Mouse (Mus musculus) olfactory bulb, adult 2 months (tissue): ENCODE measurements around the gene Myrf. TPM values are rescaled to one million over a fixed set of nuclear protein-coding genes. Genes with fewer than 3 reads are reported as not detected.

ENCODE experiments used
- H3K27ac ChIP-seq: fragments of 200-500 bp; 2 replicates; pipeline ENCODE4 v1.5.1; 2012; ENCODE audit warnings: low read depth, low read length; ENCODE audit not compliant: insufficient read depth
- H3K4me1 ChIP-seq: fragments of 200-500 bp; 2 replicates; pipeline ENCODE4 v1.6.1; 2012; ENCODE audit warnings: low read length; ENCODE audit not compliant: control insufficient read depth, insufficient read depth
- H3K4me3 ChIP-seq: fragments of 200-500 bp; 2 replicates; pipeline ENCODE4 v1.5.1; 2012; ENCODE audit warnings: mild to moderate bottlenecking, low read depth, low read length, moderate library complexity; ENCODE audit not compliant: insufficient read depth
- CTCF ChIP-seq: fragments of 200-500 bp; IDR thresholded peaks from 2 replicates; pipeline ENCODE4 v1.5.1; 2012; ENCODE audit warnings: low read depth, mild to moderate bottlenecking, low read length, moderate library complexity; ENCODE audit not compliant: insufficient read depth
- POLR2A ChIP-seq: fragments of 200-500 bp; IDR thresholded peaks from 2 replicates; pipeline ENCODE4 v1.6.1; 2012; ENCODE audit warnings: mild to moderate bottlenecking, low read depth, low read length, moderate library complexity; ENCODE audit not compliant: insufficient read depth
- WGBS: fragments of 180-500 bp; shearing (Covaris S2); methylation state at CpG from one replicate; pipeline ENCODE4 v1.1.7; 2018; 5-methylcytosine and 5-hydroxymethylcytosine counted together
- polyA plus RNA-seq: library from polyadenylated mRNA; stranded (reverse); fragments of >200 nt; gene quantifications from 2 replicates; pipeline ENCODE4 v1.2.4, GENCODE M21; 2012; ENCODE audit warnings: low replicate concordance; ENCODE audit not compliant: missing spikeins, insufficient read depth, insufficient read length

The Myrf gene
- polyA plus RNA-seq, 1 experiment = not detected

DNA sequence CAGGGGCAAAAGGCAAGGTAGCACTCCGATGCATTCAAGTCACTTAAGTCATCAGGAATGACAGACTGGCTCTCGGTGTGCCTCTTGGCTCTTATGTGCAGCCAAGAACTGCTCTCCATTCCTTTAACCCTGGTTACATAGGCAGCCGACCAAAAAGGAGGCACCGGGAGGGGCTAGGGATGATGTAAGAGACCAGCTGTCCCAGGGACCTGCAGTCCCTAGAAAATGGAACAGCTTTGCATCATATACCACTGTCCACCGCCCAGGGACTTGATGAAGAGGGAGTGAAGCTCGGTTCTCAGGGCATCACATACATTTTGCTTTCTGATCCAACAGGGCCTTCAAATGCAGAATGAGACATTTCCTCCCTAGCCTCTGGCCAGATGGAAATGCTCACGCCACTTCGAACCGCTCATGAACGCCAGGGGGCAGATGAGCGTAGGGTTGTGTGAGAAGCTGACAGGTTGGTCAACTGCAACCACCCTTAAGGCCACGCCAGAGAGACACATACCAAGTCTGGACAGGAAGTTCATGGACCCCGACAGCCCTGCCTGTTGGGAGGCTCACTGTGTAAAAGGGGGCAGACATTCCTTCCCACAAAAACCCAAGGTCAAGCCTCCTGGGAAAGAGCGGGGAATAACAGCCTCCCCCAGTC, 25.8 kb upstream of the Myrf start:
- Histone ChIP-seq H3K4me3 (no peak overlapping the region), H3K4me1 (peaks cover 20% of the 10 kb centered on the region), H3K27ac (no peak overlapping the region)
- TF ChIP-seq POLR2A = no peak
- TF ChIP-seq CTCF = peak; percentile 33; the same call in 1 of the 2 replicates
- 55% methylated on average over 14 of the region's 14 CpGs for WGBS

DNA sequence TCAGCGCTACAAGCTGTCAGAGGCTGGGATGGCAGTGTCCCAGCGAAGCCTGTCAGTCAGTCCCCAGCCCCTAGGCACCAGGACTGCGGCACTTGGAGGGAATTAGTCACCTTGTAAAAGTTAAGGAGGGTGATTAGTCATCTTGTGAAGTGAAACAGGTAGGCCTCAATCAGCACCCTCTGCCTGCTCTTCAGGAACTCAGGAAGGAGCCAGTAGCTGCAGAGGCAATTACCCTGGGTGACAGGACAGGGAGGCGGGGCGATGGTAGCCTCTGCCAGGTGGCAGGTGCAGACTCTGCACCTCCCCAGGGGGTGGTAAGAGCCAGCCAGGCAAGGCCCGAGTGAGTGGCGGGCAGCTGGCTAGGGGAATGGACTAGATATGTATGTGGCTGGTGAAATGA, 20.8 kb upstream of the Myrf start:
- no peak for TF ChIP-seq CTCF
- no peak for TF ChIP-seq POLR2A
- no peak overlapping the region for H3K27ac ChIP-seq
- 86% methylated on average over 7 of the region's 7 CpGs for WGBS
- H3K4me1 ChIP-seq = peaks cover 2% of the 10 kb centered on the region; the same call in 1 of the 2 replicates
- no peak overlapping the region for H3K4me3 ChIP-seq

DNA sequence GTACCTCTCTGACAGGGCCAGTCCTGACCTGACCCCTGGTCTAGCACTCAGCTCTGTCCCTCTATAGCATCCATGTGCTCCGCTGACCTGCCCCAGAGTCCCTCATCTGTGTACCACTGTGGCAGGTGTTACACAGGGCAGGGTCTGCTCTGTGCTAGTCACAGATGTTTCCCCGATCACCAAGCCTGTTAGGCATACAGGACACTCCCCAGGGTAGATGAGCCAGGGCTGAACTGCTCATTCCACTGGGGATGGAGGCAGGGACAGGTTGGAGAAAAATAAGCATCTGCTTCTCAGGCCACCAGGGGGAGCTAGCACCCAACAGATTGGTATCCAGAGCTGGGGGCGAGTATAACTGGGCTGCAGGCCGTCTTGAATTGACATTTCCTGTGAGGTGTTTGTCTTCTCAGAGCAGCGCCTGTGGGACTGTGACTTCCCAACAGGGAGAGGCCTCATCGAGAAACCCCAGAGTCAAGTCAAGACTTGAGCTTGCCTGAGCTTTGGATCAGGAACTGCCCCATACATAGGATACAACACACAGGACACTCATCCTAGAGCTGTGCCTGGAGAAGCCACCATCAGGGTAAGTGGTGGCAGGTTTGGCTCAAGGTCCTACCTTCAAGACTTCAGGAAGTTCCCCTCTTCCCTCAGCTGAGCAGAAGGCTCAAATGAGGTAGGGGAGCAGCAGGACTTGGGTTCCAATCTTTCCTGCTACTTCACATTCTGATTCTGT, 17.9 kb upstream of the Myrf start:
- Histone ChIP-seq H3K27ac (no peak overlapping the region), H3K4me3 (no peak overlapping the region), H3K4me1 (no peaks in the 10 kb centered on the region)
- WGBS = 21% methylated on average over 6 of the region's 6 CpGs
- TF ChIP-seq POLR2A = no peak
- peak; percentile 65 for TF ChIP-seq CTCF

DNA sequence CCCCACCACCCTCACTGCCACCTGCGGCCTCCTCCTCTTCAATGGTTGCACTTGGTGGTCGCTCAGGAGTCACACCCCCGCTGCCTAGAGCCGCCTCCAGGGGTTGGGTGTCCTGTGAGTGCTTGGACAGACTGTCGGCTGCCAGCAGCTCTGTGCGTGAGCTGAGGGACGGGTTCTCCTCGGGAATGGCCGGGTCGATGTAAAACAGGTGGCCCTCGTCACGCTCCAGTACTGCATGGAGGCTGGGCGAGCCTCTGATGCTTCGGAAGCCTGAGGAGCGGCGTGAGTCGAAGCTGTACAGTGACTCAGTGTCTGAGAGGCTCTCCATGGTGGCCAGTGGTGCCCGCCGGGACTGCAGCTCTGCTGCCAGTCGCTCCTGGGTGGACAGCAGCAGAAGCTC, 7.6 kb upstream of the Myrf start:
- H3K4me3 ChIP-seq = no peak overlapping the region
- WGBS = 71% methylated on average over 20 of the region's 20 CpGs
- TF ChIP-seq POLR2A (no peak), CTCF (no peak)
- no peaks in the 10 kb centered on the region for H3K4me1 ChIP-seq
- H3K27ac ChIP-seq = no peak overlapping the region

DNA sequence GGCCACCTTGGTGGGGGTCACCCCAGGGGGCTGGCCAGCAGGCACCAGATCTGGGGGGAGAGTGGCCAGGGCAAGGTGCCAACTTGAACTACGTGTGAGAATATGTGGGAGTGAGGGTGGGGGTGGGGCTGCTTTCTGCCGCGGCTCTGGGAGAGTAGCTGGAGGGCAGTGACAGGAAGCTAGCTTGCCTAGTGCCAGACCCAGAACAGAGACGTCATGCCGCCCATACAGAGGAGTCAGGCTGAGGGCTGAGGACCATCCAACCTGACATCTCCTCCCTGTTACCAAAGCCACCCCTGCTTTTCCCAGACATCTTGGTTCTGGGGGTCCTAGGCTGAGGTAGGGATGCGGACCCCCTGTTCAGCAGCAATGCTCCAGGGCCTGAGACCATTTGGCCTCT, 6.6 kb upstream of the Myrf start:
- Histone ChIP-seq H3K27ac (no peak overlapping the region), H3K4me3 (no peak overlapping the region), H3K4me1 (no peaks in the 10 kb centered on the region)
- 38% methylated on average over 6 of the region's 6 CpGs for WGBS
- no peak for TF ChIP-seq CTCF
- no peak for TF ChIP-seq POLR2A

DNA sequence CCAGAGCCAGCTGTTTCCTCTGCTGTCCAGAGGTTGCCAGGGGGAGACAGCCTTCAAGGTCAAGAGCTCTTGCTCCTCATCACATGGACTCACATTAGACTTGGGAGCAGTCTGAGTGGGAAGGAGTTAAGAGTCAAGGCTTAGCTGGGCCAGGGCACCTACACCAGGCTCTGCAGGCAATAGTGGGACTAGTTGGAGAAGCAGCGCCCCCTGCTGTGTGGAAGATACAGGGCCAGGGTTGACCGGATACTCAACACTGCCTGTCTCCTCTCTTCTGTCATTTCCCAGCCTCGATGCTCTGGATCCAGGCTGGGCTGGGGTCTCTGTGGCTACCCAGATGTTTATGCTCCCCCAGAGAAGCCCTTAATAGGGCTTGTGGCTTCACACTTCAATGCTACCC, 3.6 kb upstream of the Myrf start:
- Histone ChIP-seq H3K4me3 (no peak overlapping the region), H3K27ac (no peak overlapping the region), H3K4me1 (peaks cover 8% of the 10 kb centered on the region)
- WGBS = 35% methylated on average over 3 of the region's 3 CpGs
- TF ChIP-seq POLR2A (no peak), CTCF (peak; percentile 39; the same call in 1 of the 2 replicates)

DNA sequence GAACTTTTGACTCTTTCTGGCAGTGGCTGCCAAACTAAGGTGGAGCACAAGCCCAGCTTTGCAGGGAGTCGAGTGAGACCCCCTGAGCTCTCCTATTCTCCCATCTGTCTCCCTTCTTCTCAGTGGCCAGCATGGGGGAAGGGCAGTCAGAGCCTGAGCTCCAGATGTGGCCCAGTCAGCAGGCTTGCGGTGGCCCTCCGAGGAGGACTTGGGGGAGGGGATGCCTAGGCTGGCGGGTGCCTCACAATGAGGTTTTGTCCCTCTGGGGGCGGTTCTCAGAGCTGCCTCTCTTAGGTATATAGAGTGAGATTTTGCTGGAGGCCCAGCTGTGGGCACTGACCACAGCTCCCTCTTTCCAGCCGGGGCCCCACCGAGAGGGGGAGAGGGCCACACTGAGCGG, 2.4 kb upstream of the Myrf start:
- Histone ChIP-seq H3K4me1 (peaks cover 8% of the 10 kb centered on the region), H3K27ac (no peak overlapping the region), H3K4me3 (no peak overlapping the region)
- no peak for TF ChIP-seq CTCF
- TF ChIP-seq POLR2A = no peak
- WGBS = 28% methylated on average over 8 of the region's 8 CpGs

- H3K27ac ChIP-seq = no peak overlapping the region
- WGBS = 3% methylated on average over 26 of the region's 26 CpGs
Measured at GRCm38 (mm10) chr19:10239975-10240653, 434 bp downstream of the Myrf start.

DNA sequence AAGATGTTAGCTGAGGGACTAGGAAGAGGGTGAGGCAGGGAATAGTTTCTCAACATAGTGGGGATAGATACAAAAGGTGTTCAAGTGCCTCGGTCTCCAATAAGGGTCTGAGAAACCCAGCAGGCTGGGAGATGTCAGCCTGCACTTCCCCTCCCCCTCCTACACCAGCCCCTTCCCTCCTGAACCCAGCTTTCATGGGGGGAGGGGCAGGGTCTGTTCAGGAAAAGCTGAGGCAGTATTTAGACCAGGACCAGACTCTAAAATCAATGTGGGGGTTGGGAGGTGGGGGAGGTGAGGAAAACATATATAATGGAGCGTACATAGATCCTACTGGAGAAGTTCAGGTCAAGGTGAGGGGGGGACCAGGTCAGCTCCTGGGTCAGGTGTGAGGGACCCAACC, 1.1 kb downstream of the Myrf start:
- Histone ChIP-seq H3K27ac (no peak overlapping the region), H3K4me1 (peaks cover 8% of the 10 kb centered on the region), H3K4me3 (no peak overlapping the region)
- TF ChIP-seq POLR2A = no peak
- no peak for TF ChIP-seq CTCF
- 55% methylated on average over 2 of the region's 2 CpGs for WGBS

More at GRCm38 (mm10) chr19:10239975-10240653, 434 bp downstream of the Myrf start:
- TF ChIP-seq CTCF = no peak
- no peak for TF ChIP-seq POLR2A
- Histone ChIP-seq H3K4me1 (peaks cover 8% of the 10 kb centered on the region), H3K4me3 (peak overlapping the region; percentile 63)
